Mouse (Mus musculus) forebrain, embryonic 15.5 days (tissue): ENCODE results near the gene Abhd16b. TPM values are rescaled to one million over a fixed set of nuclear protein-coding genes. Genes with fewer than 3 reads are reported as not detected.
A peak's percentile ranks its signal among the peaks of the same experiment; 100 is the strongest.

Experiments used
- ATAC-seq: fragments of 200-750 bp; cut with Nextera tagmentation; replicated peaks from 2 replicates; pipeline ENCODE4 v1.8.0; 2017; ENCODE audit warnings: mild to moderate bottlenecking, moderate TSS enrichment, moderate library complexity
- H3K27ac ChIP-seq: fragments of 300-500 bp; sonication (generic); replicated peaks from 2 replicates; pipeline ENCODE4 v1.5.1; 2015; ENCODE audit warnings: mild to moderate bottlenecking, inconsistent platforms
- H3K27me3 ChIP-seq: fragments of 300-500 bp; sonication (generic); 2 replicates; pipeline ENCODE4 v1.6.1; 2015; ENCODE audit warnings: inconsistent platforms
- H3K36me3 ChIP-seq: fragments of 300-500 bp; sonication (generic); 2 replicates; pipeline ENCODE4 v1.6.1; 2015; ENCODE audit warnings: mild to moderate bottlenecking, inconsistent platforms
- H3K4me1 ChIP-seq: fragments of 300-500 bp; sonication (generic); 2 replicates; pipeline ENCODE4 v1.6.1; 2015; ENCODE audit warnings: inconsistent platforms
- H3K4me2 ChIP-seq: fragments of 300-500 bp; sonication (generic); replicated peaks from 2 replicates; pipeline ENCODE4 v1.6.1; 2015; ENCODE audit warnings: mild to moderate bottlenecking, inconsistent platforms
- H3K4me3 ChIP-seq: fragments of 300-500 bp; sonication (generic); 2 replicates; pipeline ENCODE4 v1.5.1; 2015; ENCODE audit warnings: mild to moderate bottlenecking, inconsistent platforms
- H3K9ac ChIP-seq: fragments of 300-500 bp; sonication (generic); replicated peaks from 2 replicates; pipeline ENCODE4 v1.6.1; 2015; ENCODE audit warnings: mild to moderate bottlenecking, inconsistent platforms
- H3K9me3 ChIP-seq: fragments of 300-500 bp; sonication (generic); 2 replicates; pipeline ENCODE4 v1.6.1; 2016; ENCODE audit warnings: inconsistent platforms
- WGBS: fragments of 180-500 bp; shearing (Covaris S2); methylation state at CpG from one replicate; pipeline ENCODE4 v1.1.7; 2015; ENCODE audit warnings: mixed read lengths; 5-methylcytosine and 5-hydroxymethylcytosine counted together
- polyA plus RNA-seq: library from polyadenylated mRNA; unstranded; fragments of >200 nt; fragmentation: Nextera tagmentation; extraction: Ambion mirVana; gene quantifications from 2 replicates; pipeline ENCODE4 v1.2.1, GENCODE M21; 2015

Gene Abhd16b
- not detected in 2 replicates for polyA plus RNA-seq

DNA sequence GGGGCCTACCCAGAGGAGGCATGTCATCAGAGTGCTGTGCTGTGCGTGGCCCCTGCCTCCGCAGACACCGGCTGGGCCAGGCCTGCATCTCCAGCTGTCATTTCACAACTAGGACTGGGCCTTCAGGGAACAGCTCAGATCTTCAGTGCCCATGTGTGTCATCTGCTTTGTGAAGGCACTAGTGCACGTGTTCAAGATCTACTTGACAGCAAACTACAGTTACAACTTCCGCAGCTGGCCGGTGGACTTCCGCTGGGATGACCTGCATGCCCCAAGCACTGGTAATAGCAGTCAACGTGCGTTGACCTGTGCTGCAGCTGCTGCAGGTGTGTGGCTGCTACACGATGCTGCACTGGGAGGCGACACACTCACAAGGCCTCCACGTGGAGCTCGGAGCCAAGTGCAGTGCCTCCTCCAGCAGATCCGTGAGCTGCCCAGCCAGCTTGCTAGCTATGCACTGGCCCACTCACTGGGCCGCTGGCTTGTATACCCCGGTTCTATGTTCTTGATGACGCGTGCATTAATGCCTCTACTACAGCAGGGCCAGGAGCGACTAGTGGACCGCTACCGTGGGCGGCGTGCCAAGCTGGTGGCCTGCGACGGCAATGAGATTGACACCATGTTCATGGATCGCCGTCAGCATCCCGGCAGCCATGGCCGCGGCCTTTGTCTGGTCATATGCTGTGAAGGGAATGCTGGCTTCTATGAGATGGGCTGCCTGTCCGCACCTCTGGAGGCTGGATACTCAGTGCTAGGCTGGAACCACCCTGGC is at the start of gene Abhd16b:
TSS of gene Abhd16b (plus strand) at position 51 of the 772 bp plus-strand sequence.
- Histone ChIP-seq H3K27me3 (no peaks in the 10 kb centered on the region), H3K4me1 (peaks cover 15% of the 10 kb centered on the region), H3K27ac (no peak within 1 kb of the TSS), H3K9me3 (no peaks in the 10 kb centered on the region), H3K36me3 (no peaks in the 10 kb centered on the region), H3K4me3 (no peak within 1 kb of the TSS), H3K4me2 (no peak within 1 kb of the TSS), H3K9ac (no peak within 1 kb of the TSS)
- WGBS = 88% methylated on average over 31 of the region's 31 CpGs
- no peak for ATAC-seq

DNA sequence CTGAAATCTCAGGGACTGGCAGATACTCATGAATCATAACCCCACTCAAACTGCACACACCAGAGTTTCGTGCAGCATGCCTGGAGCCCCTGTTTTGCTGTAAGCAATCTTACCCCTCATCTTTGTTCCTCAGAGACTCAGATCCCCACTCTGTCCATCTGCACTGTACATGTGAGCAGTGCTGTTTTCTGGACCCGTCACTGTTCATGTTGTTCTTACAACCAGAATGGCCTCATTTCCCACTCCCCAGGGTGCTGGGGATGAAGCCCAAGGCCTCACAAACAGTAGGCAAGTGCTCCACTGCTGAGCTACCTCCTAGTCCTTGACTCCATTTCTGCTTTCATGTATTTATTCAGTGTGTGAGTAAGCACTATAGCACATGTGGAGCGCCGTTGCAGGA is 40.8 kb upstream of the Abhd16b start:
- no peak overlapping the region for H3K4me3 ChIP-seq
- H3K9me3 ChIP-seq = no peaks in the 10 kb centered on the region
- no peaks in the 10 kb centered on the region for H3K36me3 ChIP-seq
- no peaks in the 10 kb centered on the region for H3K4me1 ChIP-seq
- no peak overlapping the region for H3K4me2 ChIP-seq
- no peak for ATAC-seq
- H3K27ac ChIP-seq = no peak overlapping the region
- H3K27me3 ChIP-seq = peaks cover under 1% of the 10 kb centered on the region
- H3K9ac ChIP-seq = no peak overlapping the region
- 79% methylated on average over 4 of the region's 4 CpGs for WGBS

DNA sequence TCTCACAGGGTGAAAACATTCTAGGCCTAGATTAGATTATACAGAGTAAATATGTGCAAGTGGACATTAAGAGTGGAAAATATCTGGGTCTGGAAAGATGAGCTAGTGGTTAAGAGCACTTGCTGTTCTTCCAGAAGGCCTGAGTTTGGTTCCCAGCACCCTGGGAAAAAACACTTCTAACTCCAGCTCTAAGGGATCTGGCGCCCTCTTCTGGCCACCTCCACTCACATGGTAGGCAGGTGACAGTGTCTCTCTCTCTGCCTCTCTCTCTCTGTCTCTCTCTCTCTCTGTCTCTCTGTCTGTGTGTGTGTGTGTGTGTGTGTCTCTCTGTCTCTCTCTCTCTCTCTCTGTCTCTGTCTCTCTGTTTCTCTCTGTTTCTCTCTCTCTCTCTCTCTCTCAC is 39.7 kb upstream of the Abhd16b start:
- Histone ChIP-seq H3K27ac (no peak overlapping the region), H3K9ac (no peak overlapping the region), H3K4me1 (peaks cover 6% of the 10 kb centered on the region), H3K27me3 (peaks cover 10% of the 10 kb centered on the region), H3K4me2 (no peak overlapping the region), H3K9me3 (no peaks in the 10 kb centered on the region), H3K4me3 (no peak overlapping the region), H3K36me3 (no peaks in the 10 kb centered on the region)
- ATAC-seq = no peak
- WGBS = 53% methylated on average over 1 of the region's 1 CpGs

DNA sequence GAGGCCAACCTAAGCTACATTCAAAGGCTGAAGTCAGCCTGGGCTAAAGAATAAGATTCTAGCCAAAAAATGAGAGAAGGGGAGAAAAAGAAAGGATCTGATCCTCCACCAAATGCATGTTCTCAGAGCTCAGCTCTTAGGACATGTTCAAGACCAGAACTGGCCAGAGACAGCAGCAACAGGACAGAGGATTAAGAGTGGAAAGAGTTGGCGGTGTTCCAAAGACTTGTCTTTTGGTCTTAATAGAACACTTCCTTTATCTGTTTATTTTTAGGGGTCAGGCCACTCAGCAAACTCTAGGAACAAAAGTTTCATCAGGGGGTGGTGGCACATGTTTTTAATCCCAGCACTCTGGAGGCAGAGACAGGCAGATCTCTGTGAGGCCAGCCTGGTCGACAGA is 37.1 kb upstream of the Abhd16b start:
- Histone ChIP-seq H3K4me2 (no peak overlapping the region), H3K36me3 (no peaks in the 10 kb centered on the region), H3K4me3 (no peak overlapping the region), H3K27ac (no peak overlapping the region), H3K9ac (no peak overlapping the region), H3K4me1 (peaks cover 17% of the 10 kb centered on the region), H3K27me3 (peaks cover 28% of the 10 kb centered on the region), H3K9me3 (no peaks in the 10 kb centered on the region)
- ATAC-seq = no peak
- 73% methylated on average over 2 of the region's 2 CpGs for WGBS

DNA sequence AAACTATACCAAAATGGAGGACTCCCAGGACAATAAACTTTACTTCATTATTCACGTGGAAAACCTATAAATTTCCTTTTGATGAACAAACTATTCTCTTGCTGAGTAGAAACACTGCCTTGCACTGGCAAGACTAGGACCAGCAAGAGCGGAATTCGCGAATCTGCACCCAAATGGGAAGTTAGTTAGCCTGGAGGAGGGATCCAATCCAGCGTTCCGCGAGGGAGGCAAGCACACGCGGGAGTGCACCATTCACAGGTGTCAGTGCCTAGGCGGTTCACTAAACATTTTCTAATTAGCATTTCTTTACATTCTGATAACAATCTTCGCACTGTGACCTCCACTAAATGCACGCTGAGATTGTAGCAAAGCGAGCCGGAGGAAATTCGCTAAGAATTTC is 35.2 kb upstream of the Abhd16b start:
- peaks cover 17% of the 10 kb centered on the region for H3K4me1 ChIP-seq
- no peak for ATAC-seq
- peaks cover 29% of the 10 kb centered on the region for H3K27me3 ChIP-seq
- no peaks in the 10 kb centered on the region for H3K9me3 ChIP-seq
- 1% methylated on average over 15 of the region's 15 CpGs for WGBS
- H3K27ac ChIP-seq = no peak overlapping the region
- H3K36me3 ChIP-seq = no peaks in the 10 kb centered on the region
- peak overlapping the region; percentile 95 for H3K4me3 ChIP-seq
- H3K4me2 ChIP-seq = peak overlapping the region; percentile 99
- H3K9ac ChIP-seq = peak overlapping the region; percentile 75; the same call in 1 of the 2 replicates

DNA sequence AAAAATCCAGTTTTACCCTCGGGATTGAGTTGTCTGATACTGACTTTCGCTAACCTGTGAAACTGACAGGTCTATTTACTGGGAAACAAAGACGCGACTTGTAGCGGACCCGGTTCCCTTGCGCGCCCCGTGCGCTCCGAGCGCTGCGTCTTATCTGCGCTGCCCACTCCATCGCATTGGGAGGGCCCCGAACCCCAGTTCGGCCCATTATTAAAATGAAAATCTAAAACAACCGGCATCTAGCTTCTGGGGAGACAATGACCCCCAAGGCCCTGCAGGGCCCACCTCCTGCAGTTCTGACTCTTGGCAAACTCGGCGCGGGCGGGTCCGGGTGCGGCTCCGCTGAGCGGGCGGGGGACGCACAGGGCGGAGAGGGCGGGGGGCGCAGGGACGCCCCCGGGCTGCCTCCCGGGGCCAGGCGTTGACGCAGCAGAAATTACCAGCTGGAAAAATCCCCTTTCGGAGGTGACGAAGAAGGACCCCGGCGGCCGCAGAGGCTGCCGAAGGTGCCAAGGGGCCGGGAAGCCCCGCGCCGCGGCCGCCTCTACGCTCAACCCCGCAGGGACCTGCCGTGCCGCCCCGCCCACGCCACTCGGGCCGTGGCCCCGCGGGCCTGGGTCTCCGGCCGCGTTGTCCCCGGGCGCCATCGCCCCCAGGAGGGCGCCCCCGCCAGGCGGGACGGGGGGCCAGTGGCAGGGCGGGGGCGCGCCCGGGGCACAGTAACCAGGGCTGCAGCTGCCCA is 34.4 kb upstream of the Abhd16b start:
- H3K4me1 ChIP-seq = peaks cover 20% of the 10 kb centered on the region
- H3K27me3 ChIP-seq = peaks cover 29% of the 10 kb centered on the region
- no peaks in the 10 kb centered on the region for H3K36me3 ChIP-seq
- peak overlapping the region; percentile 99 for H3K4me2 ChIP-seq
- H3K9ac ChIP-seq = peak overlapping the region; percentile 75
- ATAC-seq = peak; percentile 33
- H3K9me3 ChIP-seq = no peaks in the 10 kb centered on the region
- WGBS = under 1% methylated on average over 68 of the region's 72 CpGs
- no peak overlapping the region for H3K27ac ChIP-seq
- H3K4me3 ChIP-seq = peak overlapping the region; percentile 95

DNA sequence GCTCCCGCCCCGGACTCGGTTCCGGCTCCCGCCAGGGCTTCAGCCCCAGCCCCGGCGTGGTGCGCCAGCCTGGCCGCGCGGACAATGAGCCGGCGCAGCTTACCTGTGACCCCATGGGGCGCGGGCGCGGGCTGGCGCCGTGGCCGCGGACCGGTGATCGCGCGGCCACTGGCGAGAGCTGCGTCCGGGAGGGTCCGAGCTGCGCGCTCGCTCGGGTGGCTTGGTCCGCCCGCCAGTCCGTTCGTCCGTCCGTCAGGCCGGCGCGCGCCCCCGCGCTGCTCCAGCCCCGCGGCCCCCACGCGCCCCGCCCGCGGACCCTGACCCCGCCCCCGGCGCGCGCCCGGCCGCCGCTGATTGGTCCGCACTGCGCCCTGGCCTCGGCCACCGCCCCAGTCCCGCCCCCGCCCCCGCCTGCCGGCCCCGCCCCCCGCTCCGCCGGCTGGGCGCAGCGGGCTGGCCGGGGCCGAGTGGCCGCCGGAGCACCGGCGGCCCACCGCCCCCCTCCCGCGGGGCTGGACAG is 33.8 kb upstream of the Abhd16b start, which contains the start of gene Zbtb46:
TSS of gene Zbtb46 (minus strand) at position 274 of the 520 bp plus-strand sequence.
- Histone ChIP-seq H3K4me3 (peak within 1 kb of the TSS; percentile 95), H3K27me3 (peaks cover 29% of the 10 kb centered on the region), H3K36me3 (no peaks in the 10 kb centered on the region), H3K9ac (peak within 1 kb of the TSS; percentile 75), H3K9me3 (no peaks in the 10 kb centered on the region), H3K27ac (no peak within 1 kb of the TSS), H3K4me2 (peak within 1 kb of the TSS; percentile 99), H3K4me1 (peaks cover 21% of the 10 kb centered on the region)
- peak; percentile 89 for ATAC-seq
- WGBS = under 1% methylated on average over 47 of the region's 83 CpGs

DNA sequence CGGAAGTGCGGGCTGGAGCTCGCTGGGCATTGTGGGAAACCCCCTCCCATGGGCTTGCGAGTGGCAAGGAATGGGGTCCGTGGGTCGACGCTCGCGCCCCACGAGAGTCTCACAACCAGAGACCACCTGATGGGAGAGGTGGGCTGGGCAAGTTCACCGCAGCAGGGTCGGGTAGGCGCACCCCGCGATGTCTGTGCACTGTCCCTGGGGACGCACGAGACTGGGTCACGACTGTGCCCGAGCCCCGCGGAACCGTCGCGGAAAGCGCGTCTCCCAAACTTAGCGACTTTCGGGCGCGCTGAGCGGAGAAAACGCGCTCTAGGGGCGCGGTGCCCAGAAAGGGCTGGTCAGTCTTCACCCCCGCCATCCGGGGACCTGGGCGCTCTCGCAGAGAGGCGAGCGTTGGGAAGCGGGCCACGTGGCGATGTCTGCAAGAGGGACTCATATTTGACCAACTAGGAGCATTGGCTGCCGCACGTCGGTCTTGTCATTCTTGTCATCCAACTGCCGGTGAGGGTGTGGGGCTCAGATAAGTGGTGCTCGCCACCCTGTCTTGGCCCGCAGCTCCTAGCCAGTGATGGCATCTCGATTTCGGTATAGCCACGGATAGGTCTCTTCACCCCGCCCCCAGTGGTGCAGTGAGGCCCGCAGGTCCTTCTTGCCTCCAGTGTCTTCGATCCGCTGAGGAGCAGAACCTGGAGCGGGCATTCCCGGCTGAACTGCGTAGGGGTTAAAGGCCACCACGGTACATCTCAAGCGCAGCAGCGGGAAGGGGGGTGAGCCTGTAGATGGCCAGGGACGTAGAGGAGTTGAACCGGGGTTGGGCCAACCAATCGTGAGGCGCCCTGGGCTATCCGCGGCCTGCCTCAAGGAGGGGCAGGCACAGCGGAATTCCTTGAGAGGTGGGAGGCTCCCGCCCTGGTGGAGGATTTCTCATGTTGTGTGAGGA is 33.1 kb upstream of the Abhd16b start:
- H3K9me3 ChIP-seq = no peaks in the 10 kb centered on the region
- peak; percentile 63 for ATAC-seq
- H3K4me3 ChIP-seq = peak overlapping the region; percentile 95
- no peaks in the 10 kb centered on the region for H3K36me3 ChIP-seq
- H3K27ac ChIP-seq = no peak overlapping the region
- H3K9ac ChIP-seq = peak overlapping the region; percentile 75
- peaks cover 21% of the 10 kb centered on the region for H3K4me1 ChIP-seq
- under 1% methylated on average over 67 of the region's 71 CpGs for WGBS
- H3K4me2 ChIP-seq = peak overlapping the region; percentile 99
- peaks cover 29% of the 10 kb centered on the region for H3K27me3 ChIP-seq

DNA sequence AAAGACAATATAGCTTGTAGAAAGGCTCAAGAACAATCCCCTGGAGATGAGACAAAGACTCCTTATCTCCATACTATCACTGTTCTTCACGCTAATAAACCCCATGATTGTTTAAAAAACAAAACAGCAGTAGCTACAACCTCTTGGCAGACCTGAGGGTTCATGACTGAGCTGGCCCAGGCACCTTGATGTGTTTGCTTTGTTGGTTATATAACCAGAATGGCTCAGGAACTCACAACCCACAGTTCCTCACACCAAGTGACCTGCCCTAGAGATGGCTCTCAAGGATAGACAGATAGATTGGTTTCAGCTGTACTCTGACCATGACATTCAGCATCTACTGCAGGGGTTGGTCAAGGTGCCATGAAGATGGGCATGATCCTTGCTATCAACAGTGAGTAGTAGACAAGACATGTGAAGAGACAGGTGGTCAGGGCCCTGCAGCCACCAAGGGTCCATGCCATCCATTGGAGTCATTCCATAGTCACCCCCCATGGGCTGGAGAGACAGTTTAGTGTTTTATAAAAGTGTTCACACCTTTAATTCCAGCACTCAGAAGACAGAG is 31.4 kb upstream of the Abhd16b start:
- no peaks in the 10 kb centered on the region for H3K36me3 ChIP-seq
- no peaks in the 10 kb centered on the region for H3K9me3 ChIP-seq
- 90% methylated on average over 1 of the region's 1 CpGs for WGBS
- no peak overlapping the region for H3K4me3 ChIP-seq
- peaks cover 29% of the 10 kb centered on the region for H3K27me3 ChIP-seq
- no peak for ATAC-seq
- no peak overlapping the region for H3K4me2 ChIP-seq
- peaks cover 21% of the 10 kb centered on the region for H3K4me1 ChIP-seq
- no peak overlapping the region for H3K9ac ChIP-seq
- no peak overlapping the region for H3K27ac ChIP-seq

DNA sequence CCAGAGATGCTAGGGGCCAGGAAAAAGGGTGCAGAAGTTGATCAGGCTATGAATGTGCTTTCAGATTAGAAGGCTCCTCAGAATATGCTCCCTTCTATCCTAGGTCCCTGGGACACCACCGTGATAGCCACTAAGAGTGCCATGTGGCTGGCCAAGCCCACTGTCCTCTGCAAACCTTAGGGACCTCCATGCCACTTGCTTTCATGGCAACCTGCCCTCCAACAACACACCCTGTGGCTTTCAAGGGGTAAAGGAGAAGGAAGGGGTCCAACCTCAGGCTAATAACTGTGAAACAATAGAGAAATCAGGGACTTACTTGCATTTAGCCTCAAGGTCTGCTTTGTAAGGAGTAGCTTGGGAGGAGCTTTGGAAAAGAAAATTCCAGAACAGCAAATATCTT is 30.4 kb upstream of the Abhd16b start:
- H3K4me3 ChIP-seq = no peak overlapping the region
- H3K27ac ChIP-seq = no peak overlapping the region
- H3K4me2 ChIP-seq = no peak overlapping the region
- 75% methylated on average over 1 of the region's 1 CpGs for WGBS
- no peak for ATAC-seq
- H3K36me3 ChIP-seq = no peaks in the 10 kb centered on the region
- peaks cover 25% of the 10 kb centered on the region for H3K27me3 ChIP-seq
- H3K9ac ChIP-seq = no peak overlapping the region
- H3K9me3 ChIP-seq = no peaks in the 10 kb centered on the region
- peaks cover 21% of the 10 kb centered on the region for H3K4me1 ChIP-seq

DNA sequence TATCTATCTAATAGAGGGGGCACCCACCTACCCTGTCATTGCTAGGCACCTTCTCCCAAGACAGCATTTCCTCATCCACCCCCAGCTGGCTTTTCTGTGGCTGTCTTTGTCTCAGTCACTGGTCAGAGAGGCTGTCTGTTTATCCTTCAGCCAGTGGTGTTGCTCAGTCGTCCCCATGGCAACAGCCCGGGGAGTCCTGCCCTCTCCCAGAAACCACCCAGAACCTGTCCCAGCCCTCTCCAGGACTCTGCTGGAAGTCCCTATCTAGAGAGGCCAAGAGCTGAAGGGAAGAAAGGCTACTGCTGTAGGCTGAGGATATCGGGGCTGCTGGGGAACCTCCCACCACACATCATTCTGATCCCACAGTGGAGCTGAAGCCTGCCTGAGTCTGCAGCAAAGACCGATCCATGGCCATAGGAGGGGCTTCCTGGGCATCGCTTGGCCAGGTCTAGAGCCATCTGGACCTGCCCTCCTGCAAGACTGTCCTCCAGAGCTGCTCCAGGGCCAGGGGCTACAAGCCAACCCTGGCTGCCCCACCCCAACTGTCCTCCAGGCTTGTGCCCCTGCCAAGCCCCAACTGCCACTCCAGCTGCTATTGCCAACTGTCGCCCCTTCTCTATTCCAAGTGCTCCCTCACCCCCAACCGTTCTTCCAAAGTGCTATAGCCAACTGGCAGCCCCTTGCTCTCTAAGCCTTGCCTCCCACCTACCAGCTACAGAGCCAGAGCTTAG is 29.8 kb upstream of the Abhd16b start:
- ATAC-seq = no peak
- Histone ChIP-seq H3K36me3 (no peaks in the 10 kb centered on the region), H3K9ac (no peak overlapping the region), H3K27ac (no peak overlapping the region; the same call in 1 of the 2 replicates), H3K4me1 (peaks cover 16% of the 10 kb centered on the region), H3K4me2 (0 out of 2 replicates have a peak overlapping the region, but pooled peaks have one; percentile 3), H3K27me3 (peaks cover 20% of the 10 kb centered on the region), H3K4me3 (no peak overlapping the region), H3K9me3 (no peaks in the 10 kb centered on the region)
- WGBS = 33% methylated on average over 7 of the region's 7 CpGs
